Mouse (Mus musculus) urinary bladder, adult 2 months (tissue): Measurements from ENCODE around the gene B830017H08Rik. TPM values are rescaled to one million over a fixed set of nuclear protein-coding genes. Genes with fewer than 3 reads are reported as not detected.

Experiments used
- DNase-seq: peaks from one replicate; pipeline ENCODE4 v3.0.0; 2022; ENCODE audit warnings: low spot score
- polyA plus RNA-seq: library from polyadenylated mRNA; depleted of rRNA; stranded (reverse); fragments of >200 nt; gene quantifications from 2 replicates; pipeline ENCODE4 v1.2.3, GENCODE M21; 2012

Gene B830017H08Rik
- polyA plus RNA-seq, 1 experiment, result not detected

DNA sequence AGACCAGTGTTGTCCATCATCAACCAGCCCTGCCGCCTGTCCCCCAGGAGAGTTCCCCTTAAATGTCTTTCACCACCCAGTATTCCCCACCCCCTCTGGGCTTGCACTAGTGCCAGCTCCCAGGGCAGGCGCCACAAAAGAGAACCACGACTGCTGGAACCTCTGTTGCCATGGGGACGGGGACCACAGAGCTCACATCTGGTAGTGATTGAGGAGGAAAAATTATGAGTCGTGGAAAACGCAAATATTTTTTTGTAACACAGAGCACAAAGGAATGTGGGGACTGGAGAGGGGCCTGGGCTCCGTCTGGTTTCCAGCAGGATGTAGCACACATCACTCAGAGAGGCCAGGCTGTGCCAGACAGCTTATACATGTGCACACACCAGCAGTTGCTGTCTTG is 23.2 kb upstream of the B830017H08Rik start:
- no peak for DNase-seq

- no peak for DNase-seq
Measured at GRCm38 (mm10) chr16:17812120-17812519, 20.8 kb upstream of the B830017H08Rik start.

- DNase-seq, result no peak
Measured at GRCm38 (mm10) chr16:17813173-17813572, 19.7 kb upstream of the B830017H08Rik start.

DNA sequence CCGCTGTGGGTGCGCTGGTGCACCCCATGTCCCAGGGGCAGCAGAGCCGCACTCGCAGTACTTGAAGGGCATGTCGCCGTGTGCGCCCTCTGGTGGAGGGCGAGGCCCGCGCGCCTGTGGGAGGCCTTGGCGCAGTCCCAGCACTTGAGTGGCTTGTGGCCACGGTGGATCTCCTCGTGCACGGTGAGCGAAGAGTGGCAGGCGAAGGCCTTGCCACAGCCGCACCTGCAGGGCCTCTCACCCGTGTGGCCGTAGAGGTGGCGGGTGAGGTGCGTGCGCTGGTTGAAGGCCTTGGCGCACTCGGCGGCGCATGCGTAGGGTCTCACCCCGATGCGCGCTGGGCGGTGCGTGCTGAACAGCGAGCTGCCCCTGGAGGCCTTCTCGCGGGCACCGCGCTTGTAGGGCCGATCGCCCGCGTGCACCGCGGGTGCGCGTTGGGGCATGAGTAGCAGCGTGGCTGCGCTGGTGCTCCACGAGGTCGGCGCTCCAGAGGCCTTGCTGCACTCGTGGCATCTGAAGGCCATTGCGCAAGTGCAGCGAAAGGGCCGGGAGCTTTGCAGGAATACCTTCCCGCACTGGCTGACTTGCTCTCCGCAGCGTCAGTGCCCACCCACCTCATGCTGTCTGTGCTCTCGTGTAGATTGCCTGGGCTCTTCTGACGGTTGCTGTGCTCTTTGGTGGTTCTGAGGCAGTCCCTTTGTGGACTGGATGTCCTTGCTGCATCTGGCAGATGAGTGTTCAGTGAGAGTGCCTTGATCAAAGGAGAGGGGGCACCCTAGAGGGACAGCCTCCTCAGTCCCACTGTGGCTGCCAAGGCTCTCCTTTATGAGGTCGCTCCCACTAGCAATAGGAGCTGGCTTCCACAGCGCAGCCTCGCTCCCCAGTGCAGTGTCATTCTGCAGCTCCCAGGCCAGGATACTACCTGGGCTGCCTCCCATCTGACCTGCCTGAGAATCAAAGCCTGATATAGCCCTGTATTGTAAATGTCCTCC is 17.2 kb upstream of the B830017H08Rik start:
- DNase-seq, result peak; percentile 56

DNA sequence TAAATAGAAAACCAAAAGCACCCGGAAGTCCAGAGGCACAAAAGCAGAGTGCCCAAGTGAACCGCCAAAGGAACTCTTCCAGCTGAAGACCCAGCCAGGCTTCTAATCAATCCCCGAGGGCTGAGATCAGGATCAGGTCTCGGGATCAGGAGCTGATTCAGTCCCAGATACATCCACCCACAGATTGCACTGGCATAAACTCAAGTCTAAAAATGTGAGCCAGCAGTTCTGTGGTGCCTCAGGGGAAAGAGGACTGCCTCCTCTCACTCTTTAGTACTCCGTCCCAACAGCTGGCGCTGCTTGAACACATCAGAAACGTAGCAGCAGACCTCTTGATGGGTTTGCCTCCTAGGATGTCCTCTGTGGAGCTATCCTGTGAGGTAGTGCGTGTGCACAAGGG is 16.4 kb upstream of the B830017H08Rik start:
- DNase-seq, result no peak

- no peak for DNase-seq
Measured at GRCm38 (mm10) chr16:17826500-17826899, 6.4 kb upstream of the B830017H08Rik start.

GRCm38 (mm10) chr16:17828229-17828628 is 4.7 kb upstream of the B830017H08Rik start:
- DNase-seq, result no peak

- no peak for DNase-seq
Measured at GRCm38 (mm10) chr16:17828867-17829266, 4.1 kb upstream of the B830017H08Rik start.

GRCm38 (mm10) chr16:17830385-17831178 is 2.3 kb upstream of the B830017H08Rik start:
- no peak for DNase-seq

DNA sequence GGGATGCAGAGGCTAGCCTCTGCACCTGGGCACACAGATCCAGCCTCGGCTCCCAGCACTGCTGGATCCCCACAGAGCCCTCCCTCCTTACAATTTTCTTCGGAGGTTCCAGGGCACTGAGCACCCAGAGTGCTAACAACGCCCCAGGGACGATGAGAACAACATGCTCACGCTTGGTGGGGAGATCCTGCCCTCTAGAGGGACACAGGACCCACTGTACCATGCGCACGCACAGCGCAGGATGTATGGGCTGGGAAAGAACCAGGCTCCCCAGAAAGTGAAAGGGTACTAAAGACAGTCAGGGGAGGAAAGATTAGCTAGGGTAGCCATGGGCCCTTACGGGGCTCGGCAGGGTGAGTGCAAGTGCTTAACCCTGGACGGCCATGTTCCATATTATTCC is 1.1 kb upstream of the B830017H08Rik start:
- DNase-seq, result no peak

DNA sequence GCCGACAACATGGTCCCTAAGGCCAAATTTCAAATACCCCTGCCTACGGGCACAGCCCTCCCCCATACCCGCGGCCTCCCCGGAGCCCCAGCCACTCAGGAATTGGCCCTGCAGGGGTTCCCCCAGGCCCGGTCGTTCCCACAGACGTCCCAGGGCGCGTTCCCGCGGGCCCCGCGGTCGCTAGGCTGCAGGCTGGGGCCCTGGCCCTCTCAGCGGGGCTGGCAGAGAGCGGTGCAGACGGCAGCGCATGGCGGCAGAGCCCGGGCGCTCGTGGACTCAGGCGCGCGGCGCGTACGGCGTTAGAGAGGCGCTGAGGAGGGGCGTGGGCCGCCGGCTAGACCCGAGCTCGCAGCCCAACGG is 380 bp downstream of the B830017H08Rik start:
- DNase-seq, result no peak

DNA sequence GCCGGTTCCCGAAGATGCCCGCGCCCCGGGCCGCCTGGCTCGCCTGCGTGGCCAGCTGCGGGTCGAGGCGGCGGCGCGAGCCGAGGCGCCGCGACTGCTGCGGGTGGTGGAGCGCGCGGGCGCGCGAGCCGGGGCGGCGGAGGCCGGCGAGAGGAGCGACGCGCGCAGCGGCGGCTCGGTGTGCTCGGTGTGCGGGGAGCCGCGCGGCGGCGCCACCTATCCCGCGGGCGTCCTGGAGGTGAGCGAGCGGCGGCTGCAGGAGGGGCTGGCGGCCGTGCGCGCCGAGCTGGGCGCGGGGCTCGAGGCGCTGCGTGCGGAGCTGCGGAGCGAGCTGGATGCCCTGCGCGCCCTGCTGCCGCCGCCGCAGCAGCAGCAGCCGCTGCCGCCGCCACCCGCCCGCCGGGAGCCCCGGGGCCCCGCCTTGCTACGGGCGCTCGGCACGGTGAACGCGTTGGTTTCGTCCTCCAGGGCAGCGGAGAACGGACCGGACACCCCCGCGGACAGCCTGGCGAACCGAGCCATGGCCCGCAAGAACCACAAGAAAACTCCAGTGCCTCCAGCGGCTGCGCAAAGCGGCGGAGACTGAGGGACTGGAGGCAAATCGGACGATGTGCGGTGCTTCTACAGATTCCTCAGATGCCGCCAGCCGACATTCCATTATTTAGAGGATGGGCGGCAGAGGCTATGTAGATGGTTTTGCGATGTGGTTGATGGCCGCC is 919 bp downstream of the B830017H08Rik start:
- DNase-seq, result no peak

GRCm38 (mm10) chr16:17834543-17834942 is 1.6 kb downstream of the B830017H08Rik start:
- DNase-seq, result no peak

GRCm38 (mm10) chr16:17835481-17835880 is 2.6 kb downstream of the B830017H08Rik start:
- DNase-seq, result no peak

DNA sequence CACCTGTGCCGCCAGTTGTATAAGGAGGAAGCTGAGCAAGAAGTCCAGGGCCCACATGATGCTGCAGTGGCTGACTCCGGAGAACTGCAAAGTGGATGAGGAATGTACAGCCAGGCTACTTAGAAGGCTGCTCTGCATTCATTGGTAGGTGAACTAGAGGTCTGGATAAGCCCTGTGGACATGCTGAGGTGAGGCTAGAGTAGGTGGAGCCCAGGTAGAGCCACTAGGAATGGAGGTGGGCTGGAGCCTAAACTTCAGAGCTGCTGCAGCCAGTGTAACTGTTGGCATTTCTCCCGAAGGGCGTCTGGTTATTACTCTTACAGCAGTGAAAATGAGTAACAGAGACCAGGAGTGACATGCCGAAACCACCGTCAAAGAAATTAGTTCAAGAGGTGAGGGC is 5.1 kb downstream of the B830017H08Rik start, which contains the start of gene Car15:
Car15 (minus strand) TSS at position 314 of the 400 bp plus-strand sequence.
- DNase-seq, result no peak

GRCm38 (mm10) chr16:17839976-17840375 is 7.1 kb downstream of the B830017H08Rik start:
- DNase-seq, result no peak

DNA sequence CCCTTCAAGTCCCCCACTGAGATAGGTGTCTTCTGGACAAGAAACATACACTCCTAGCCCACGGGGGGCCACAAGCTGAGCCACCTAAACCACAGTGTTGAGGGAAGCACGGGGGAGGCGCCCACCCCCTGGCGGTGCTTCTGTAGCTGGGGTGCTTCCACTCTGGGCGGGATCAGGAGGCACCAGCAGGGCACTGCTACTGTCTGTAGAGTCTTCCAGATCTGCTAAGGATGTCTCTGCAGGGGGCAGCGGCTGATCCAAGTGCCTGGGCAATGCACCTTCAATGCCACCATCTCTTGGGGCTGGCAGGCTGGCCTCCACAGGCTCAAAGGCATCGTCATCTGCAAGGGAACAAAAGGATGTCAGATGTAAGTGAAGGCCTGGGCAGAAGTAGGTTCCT is 9.5 kb downstream of the B830017H08Rik start:
- no peak for DNase-seq

DNA sequence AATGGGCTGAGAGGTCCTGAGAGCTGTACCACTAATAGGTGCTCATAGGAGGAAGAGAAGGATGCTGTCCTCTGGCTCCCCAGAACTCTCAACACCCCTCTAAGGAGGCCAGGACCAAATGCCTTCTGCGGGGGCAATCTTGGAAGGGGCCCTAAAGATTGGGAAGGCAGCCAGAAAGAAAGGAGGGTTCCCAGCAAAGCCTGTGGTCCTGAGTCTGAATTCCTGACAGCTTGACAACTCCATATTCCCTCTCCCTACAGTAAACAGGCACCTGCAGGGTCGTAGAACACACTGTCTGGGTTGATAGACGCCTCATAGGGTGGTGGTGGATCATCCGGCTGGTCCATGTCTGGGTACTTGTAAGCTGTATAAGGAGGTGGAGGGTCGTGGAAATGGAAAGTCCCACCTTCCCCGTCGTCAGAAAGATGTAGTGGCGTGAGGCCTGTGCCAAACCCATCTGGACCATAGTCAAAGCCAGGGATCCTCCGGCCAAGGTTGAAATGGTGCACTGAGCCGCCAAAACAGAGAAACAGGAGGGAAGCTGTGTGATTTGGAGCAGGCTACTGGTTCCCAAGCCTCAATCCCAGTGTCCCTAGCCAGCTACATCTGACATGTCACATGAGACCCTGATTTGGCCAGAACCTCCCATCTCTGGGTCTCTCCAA is 10.9 kb downstream of the B830017H08Rik start:
- DNase-seq, result no peak

GRCm38 (mm10) chr16:17848431-17848830 is 15.5 kb downstream of the B830017H08Rik start:
- no peak for DNase-seq

DNA sequence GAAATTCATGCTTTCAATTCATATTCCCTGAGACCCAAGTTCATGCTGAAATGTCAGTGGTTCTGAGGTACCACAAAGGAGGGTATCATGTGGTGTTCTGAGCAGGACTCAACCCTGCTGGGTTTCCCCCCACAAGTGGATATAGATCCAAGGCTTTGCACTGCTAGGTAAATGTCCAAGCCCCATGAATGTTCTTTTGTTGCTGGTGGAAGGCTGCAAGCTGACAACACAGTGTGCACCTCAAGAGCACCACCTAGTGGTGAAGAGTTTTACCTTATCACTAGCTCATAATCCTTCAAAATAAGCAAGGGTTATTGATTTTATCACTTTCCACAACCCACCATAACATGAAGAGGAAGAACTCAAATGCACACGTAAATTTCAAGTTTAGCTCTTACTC is 16.0 kb downstream of the B830017H08Rik start:
- no peak for DNase-seq

- no peak for DNase-seq
Measured at GRCm38 (mm10) chr16:17849486-17849885, 16.6 kb downstream of the B830017H08Rik start.
